Mouse (Mus musculus): ENCODE results near the gene Fbxo8.

- TF ChIP-seq CTCF (IDR thresholded peaks at IDR 0.05; ENCODE audit: borderline replicate concordance, insufficient read depth, low read depth, low read length) (no peak), POLR2A (IDR thresholded peaks at IDR 0.05; ENCODE audit: borderline replicate concordance, insufficient read depth, low read length) (no peak)
These were observed 41.9 kb upstream of the Fbxo8 start for GRCm38 (mm10) chr8:56508952-56509479.

Data from cerebellum, adult 2 months (tissue).